ENCODE assay signal across 8 mouse cellular contexts in genomic region chr6:146577310-146578109, GRCm38 (mm10). TPM values are rescaled to one million over a fixed set of nuclear protein-coding genes. Genes with fewer than 3 reads are reported as not detected.
DNase-seq lines count a peak whose midpoint lies in the region; ATAC-seq and TF ChIP-seq lines count a peak whose summit lies in the region.

TSS of gene Ints13 (minus strand) at chr6:146577835.

- POLR2A ChIA-PET in Patski (lab: Charles Lee), result interaction anchor here (0.5 kb wide), 1 partner anchor 1520 kb away, joined by 3 read pairs; no protein-coding TSS in a partner anchor

- no peaks in the 10 kb centered on the region for H3K36me3 ChIP-seq in hindbrain, embryonic 13.5 days

- peaks cover 40% of the 10 kb centered on the region for H3K4me1 ChIP-seq in hindbrain, embryonic 13.5 days (replicated peaks)

- peak within 1 kb of the TSS; percentile 58 for H3K4me3 ChIP-seq in hindbrain, embryonic 13.5 days

- no peaks in the 10 kb centered on the region for H3K27me3 ChIP-seq in Patski
- H3K27me3 ChIP-seq in hindbrain, embryonic 13.5 days, result no peaks in the 10 kb centered on the region

- peak within 1 kb of the TSS; percentile 76 for H3K4me2 ChIP-seq in hindbrain, embryonic 13.5 days

- peak within 1 kb of the TSS; percentile 81 for H3K9ac ChIP-seq in hindbrain, embryonic 13.5 days

- under 1% methylated on average over 76 of the region's 77 CpGs for WGBS in hindbrain, embryonic 13.5 days

- in situ Hi-C loops in Patski (cut with MboI; ENCODE audit: low pct_unique_long_range_greater_than_20kb), result no loop called here

- TF ChIP-seq CTCF in Patski (IDR thresholded peaks at IDR 0.05), result no peak

- ATAC-seq in Patski, result peak; percentile 89
- ATAC-seq in hindbrain, embryonic 13.5 days (ENCODE audit: low FRiP score), result peak; percentile 97

- peak; percentile 88 for DNase-seq in Patski (ENCODE audit: low read depth, low spot score)
- peak; percentile 97 to 98 for DNase-seq in cerebellum, postnatal 14 days
- DNase-seq in frontal cortex, postnatal 14 days (ENCODE audit: low spot score in 2 of 2), result peak; percentile 94 to 95
- peak; percentile 90 to 91 for DNase-seq in layer of hippocampus, postnatal 25 days (ENCODE audit: extremely low spot score in 1 of 2, low spot score in 1 of 2)
- peak; percentile 98 for DNase-seq in lung, postnatal 25 days (ENCODE audit: low spot score)
- DNase-seq in retina, embryonic 14.5 days (ENCODE audit: low spot score), result peak; percentile 98
- peak; percentile 98 for DNase-seq in thymus, postnatal 4 days

- H3K9me3 ChIP-seq in hindbrain, embryonic 13.5 days, result no peaks in the 10 kb centered on the region

- CTCF ChIA-PET in Patski (lab: Charles Lee), result no interaction called here

- peak within 1 kb of the TSS; percentile 98 for H3K27ac ChIP-seq in hindbrain, embryonic 13.5 days

RNA-seq across cellular contexts. Expression of gene Ints13, which starts in this region (rescaled TPM):
- polyA plus RNA-seq in Patski (2021), result 54.7 TPM
- 60.4 and 60.8 TPM in 2 replicates for polyA plus RNA-seq in hindbrain, embryonic 13.5 days (2015; fragmentation: Nextera tagmentation; extraction: Ambion mirVana)
- 10 to 100 TPM; 35.2 to 44.2 TPM for total RNA-seq in layer of hippocampus, postnatal 25 days (2021)

Comparison
In these comparisons a context has a peak if more than half of its experiments do, and no peak if none do; other contexts are left out.
1. Peak in every context shown above with its lines: DNase-seq, ATAC-seq, H3K4me3 ChIP-seq and H3K27ac ChIP-seq.